ENCODE assay signal across 8 mouse cellular contexts in the genomic region with DNA sequence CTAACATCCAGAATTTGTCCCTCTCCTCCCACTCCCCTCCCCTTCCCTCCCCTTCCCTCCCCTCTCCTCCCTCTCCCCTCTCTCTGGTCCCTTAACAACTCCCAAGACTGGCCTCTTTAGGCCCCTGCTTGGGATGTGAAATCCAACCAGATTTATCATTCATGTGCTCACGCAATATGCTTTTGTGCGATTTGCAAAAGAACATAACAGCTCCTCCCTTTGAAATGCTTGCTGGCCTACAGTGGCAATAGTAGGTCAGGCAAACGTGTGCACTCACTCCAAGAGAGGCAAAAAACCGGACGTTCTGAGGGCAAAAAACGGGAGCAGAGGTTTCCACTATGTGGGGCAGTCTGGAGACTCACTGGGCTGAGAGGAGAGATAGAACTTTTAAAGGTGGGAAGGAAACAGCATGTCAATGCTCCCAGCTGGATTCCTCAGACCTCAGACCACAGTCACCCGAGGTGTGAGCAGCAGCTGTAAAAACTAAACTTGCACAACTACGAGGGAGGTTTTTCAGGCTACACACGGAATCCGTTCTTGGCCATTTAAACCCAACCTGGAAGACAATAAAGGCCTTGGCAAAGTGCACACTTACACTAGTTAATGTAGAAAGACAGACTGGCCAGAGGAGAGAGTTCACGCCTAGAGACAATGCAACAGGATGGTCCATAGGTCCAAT. TPM values are rescaled to one million over a fixed set of nuclear protein-coding genes. Genes with fewer than 3 reads are reported as not detected.
DNase-seq lines count a peak whose midpoint lies in the region; ATAC-seq lines count a peak whose summit lies in the region.

No protein-coding gene starts in this region.

- H3K27ac ChIP-seq in forebrain, embryonic 13.5 days, result no peak overlapping the region
- H3K27ac ChIP-seq in liver, embryonic 12.5 days, result peak overlapping the region; percentile 14; the same call in 1 of the 2 replicates
- peak overlapping the region; percentile 87 for H3K27ac ChIP-seq in stomach, embryonic 15.5 days

- 0 out of 2 replicates have a peak, but pooled peaks cover 6% of the 10 kb centered on the region for H3K27me3 ChIP-seq in forebrain, embryonic 13.5 days
- peaks cover 41% of the 10 kb centered on the region for H3K27me3 ChIP-seq in liver, embryonic 12.5 days (replicated peaks)
- H3K27me3 ChIP-seq in stomach, embryonic 15.5 days (replicated peaks), result no peaks in the 10 kb centered on the region

- peak overlapping the region; percentile 85 for H3K9ac ChIP-seq in forebrain, embryonic 13.5 days
- no peak overlapping the region for H3K9ac ChIP-seq in liver, embryonic 12.5 days
- H3K9ac ChIP-seq in stomach, embryonic 15.5 days, result no peak overlapping the region

- peak overlapping the region; percentile 94 for H3K4me2 ChIP-seq in forebrain, embryonic 13.5 days
- peak overlapping the region; percentile 73 for H3K4me2 ChIP-seq in liver, embryonic 12.5 days
- H3K4me2 ChIP-seq in stomach, embryonic 15.5 days, result peak overlapping the region; percentile 91

- peak; percentile 55 for DNase-seq in retina, postnatal 1 day
- DNase-seq in retina, embryonic 14.5 days (ENCODE audit: low spot score), result no peak
- DNase-seq in layer of hippocampus, adult 11-12 months (ENCODE audit: low spot score), result no peak
- no peak for DNase-seq in c-Kit-positive CD71-positive TER-119-positive erythroid progenitor cells, embryonic 14.5 days (ENCODE audit: low spot score)
- no peak for DNase-seq in adrenal gland, adult 18-20 months (ENCODE audit: low spot score in 2 of 2)

- no peaks in the 10 kb centered on the region for H3K9me3 ChIP-seq in forebrain, embryonic 13.5 days (replicated peaks)
- H3K9me3 ChIP-seq in liver, embryonic 12.5 days (replicated peaks), result no peaks in the 10 kb centered on the region
- no peaks in the 10 kb centered on the region for H3K9me3 ChIP-seq in stomach, embryonic 15.5 days

- peak overlapping the region; percentile 74 for H3K4me3 ChIP-seq in forebrain, embryonic 13.5 days
- peak overlapping the region; percentile 49 for H3K4me3 ChIP-seq in liver, embryonic 12.5 days
- H3K4me3 ChIP-seq in stomach, embryonic 15.5 days (replicated peaks), result peak overlapping the region; percentile 53

- H3K4me1 ChIP-seq in forebrain, embryonic 13.5 days, result peaks cover 19% of the 10 kb centered on the region
- H3K4me1 ChIP-seq in liver, embryonic 12.5 days, result 0 out of 2 replicates have a peak, but pooled peaks cover 5% of the 10 kb centered on the region
- 0 out of 2 replicates have a peak, but pooled peaks cover 6% of the 10 kb centered on the region for H3K4me1 ChIP-seq in stomach, embryonic 15.5 days

- ATAC-seq in forebrain, embryonic 13.5 days, result no peak
- ATAC-seq in liver, embryonic 12.5 days, result no peak
- ATAC-seq in stomach, embryonic 15.5 days (ENCODE audit: insufficient read depth, low FRiP score, low read depth), result no peak

- H3K36me3 ChIP-seq in forebrain, embryonic 13.5 days (ENCODE audit: poor library complexity, severe bottlenecking), result no peaks in the 10 kb centered on the region
- H3K36me3 ChIP-seq in liver, embryonic 12.5 days, result no peaks in the 10 kb centered on the region
- no peaks in the 10 kb centered on the region for H3K36me3 ChIP-seq in stomach, embryonic 15.5 days

- WGBS in forebrain, embryonic 13.5 days, result 30% methylated on average over 11 of the region's 11 CpGs
- 33% methylated on average over 11 of the region's 11 CpGs for WGBS in liver, embryonic 12.5 days (ENCODE audit: insufficient replicate concordance)
- WGBS in stomach, embryonic 15.5 days, result 22% methylated on average over 11 of the region's 11 CpGs

RNA-seq across cellular contexts. Expression of a gene that starts 0.6 kb away (rescaled TPM):
- polyA plus RNA-seq in forebrain, embryonic 13.5 days (2015; fragmentation: Nextera tagmentation; extraction: Ambion mirVana), result 0.89 and 1.7 TPM in 2 replicates
- 0.76 and 0.81 TPM in 2 replicates for polyA plus RNA-seq in liver, embryonic 12.5 days (2016; fragmentation: Nextera tagmentation; extraction: Ambion mirVana)
- polyA plus RNA-seq in stomach, embryonic 15.5 days (2015; fragmentation: Nextera tagmentation; extraction: Ambion mirVana), result 7.8 and 10.1 TPM in 2 replicates
- 1 to 10 TPM; 2.5 to 3.9 TPM for total RNA-seq in adrenal gland, adult 18-20 months (2021)

RNA-seq across cellular contexts. Expression of a gene that starts 45.1 kb away (rescaled TPM):
- polyA plus RNA-seq in forebrain, embryonic 13.5 days (2015; fragmentation: Nextera tagmentation; extraction: Ambion mirVana), result 6.4 and 6.9 TPM in 2 replicates
- 6.1 and 7.8 TPM in 2 replicates for polyA plus RNA-seq in liver, embryonic 12.5 days (2016; fragmentation: Nextera tagmentation; extraction: Ambion mirVana)
- 7.8 TPM in 2 replicates for polyA plus RNA-seq in stomach, embryonic 15.5 days (2015; fragmentation: Nextera tagmentation; extraction: Ambion mirVana)
- total RNA-seq in adrenal gland, adult 18-20 months (2021), result 10 to 100 TPM; 13.7 to 15.0 TPM
